Mouse (Mus musculus) embryonic fibroblast, embryonic 13.5 days (primary cell): ENCODE results near the gene Magel2.

ENCODE experiments used
- CTCF ChIP-seq: IDR thresholded peaks from 2 replicates; pipeline ENCODE4 v1.5.1; 2011; ENCODE audit warnings: mild to moderate bottlenecking, control low read depth, low read length, moderate library complexity, borderline replicate concordance; ENCODE audit not compliant: insufficient read depth
- POLR2A ChIP-seq: IDR thresholded peaks from 2 replicates; pipeline ENCODE4 v1.6.1; 2011; ENCODE audit warnings: low read depth, mild to moderate bottlenecking, control low read depth, low read length, moderate library complexity

DNA sequence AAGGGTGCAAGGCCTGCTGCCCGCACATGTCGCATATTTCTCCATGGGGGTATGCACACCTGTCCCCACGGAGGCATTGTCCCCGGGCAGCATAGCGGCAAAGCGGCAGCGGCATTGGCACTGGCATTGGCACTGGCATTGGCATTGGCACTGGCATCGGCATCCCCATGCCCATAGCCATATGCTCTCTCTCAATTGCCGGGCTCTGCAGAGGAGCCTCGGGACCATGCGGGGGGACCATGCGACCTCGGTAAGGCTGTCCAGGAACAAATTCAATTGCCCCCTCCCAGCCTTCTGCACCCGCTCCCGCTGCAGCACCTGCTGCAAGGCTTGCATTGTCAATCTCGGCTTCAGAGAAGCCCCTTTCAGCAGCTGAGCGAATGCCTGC is 42.3 kb downstream of the Magel2 start:
- TF ChIP-seq POLR2A (no peak), CTCF (no peak)
